Mouse (Mus musculus) G1E-ER4 (cell line): ENCODE data around the gene Cbx7. TPM values are rescaled to one million over a fixed set of nuclear protein-coding genes. Genes with fewer than 3 reads are reported as not detected.

ENCODE experiments used
- GATA1 ChIP-seq: IDR thresholded peaks from one replicate; pipeline ENCODE4 v1.8.0; 2012; ENCODE audit warnings: low read length, inconsistent platforms
- polyA plus RNA-seq: library from polyadenylated mRNA; stranded (reverse); fragments of >175 nt; gene quantifications from 2 replicates; pipeline ENCODE4 v1.2.3, GENCODE M21; 2012

Cbx7 gene
- polyA plus RNA-seq, 1 experiment: 9.6 TPM

GRCm38 (mm10) chr15:80009421-80010181 lies 38.7 kb upstream of the Cbx7 start:
- TF ChIP-seq GATA1: no peak

- no peak for TF ChIP-seq GATA1
Measured at GRCm38 (mm10) chr15:80008461-80008860, 37.5 kb upstream of the Cbx7 start.

GRCm38 (mm10) chr15:80006156-80006555 lies 35.2 kb upstream of the Cbx7 start:
- TF ChIP-seq GATA1: no peak

GRCm38 (mm10) chr15:80005436-80005835 lies 34.5 kb upstream of the Cbx7 start:
- TF ChIP-seq GATA1: no peak

- TF ChIP-seq GATA1: no peak
Measured at GRCm38 (mm10) chr15:80004644-80005340, 33.9 kb upstream of the Cbx7 start.

- no peak for TF ChIP-seq GATA1
Measured at GRCm38 (mm10) chr15:80003581-80003980, 32.7 kb upstream of the Cbx7 start.

GRCm38 (mm10) chr15:80001601-80002000 lies 30.7 kb upstream of the Cbx7 start:
- no peak for TF ChIP-seq GATA1

GRCm38 (mm10) chr15:80000694-80001093 lies 29.8 kb upstream of the Cbx7 start:
- no peak for TF ChIP-seq GATA1

GRCm38 (mm10) chr15:79997988-79998387 lies 27.1 kb upstream of the Cbx7 start:
- TF ChIP-seq GATA1: no peak

GRCm38 (mm10) chr15:79996781-79997180 lies 25.9 kb upstream of the Cbx7 start:
- TF ChIP-seq GATA1: no peak

- no peak for TF ChIP-seq GATA1
Measured at GRCm38 (mm10) chr15:79995552-79995951, 24.6 kb upstream of the Cbx7 start.

- no peak for TF ChIP-seq GATA1
Measured at GRCm38 (mm10) chr15:79994566-79994965, 23.6 kb upstream of the Cbx7 start.

GRCm38 (mm10) chr15:79986182-79986581 lies 15.3 kb upstream of the Cbx7 start:
- TF ChIP-seq GATA1: no peak

GRCm38 (mm10) chr15:79985471-79985870 lies 14.6 kb upstream of the Cbx7 start:
- TF ChIP-seq GATA1: no peak

GRCm38 (mm10) chr15:79984152-79984551 lies 13.2 kb upstream of the Cbx7 start:
- no peak for TF ChIP-seq GATA1

GRCm38 (mm10) chr15:79980716-79981115 lies 9.8 kb upstream of the Cbx7 start:
- no peak for TF ChIP-seq GATA1

GRCm38 (mm10) chr15:79972186-79972585 lies 1.3 kb upstream of the Cbx7 start:
- TF ChIP-seq GATA1: no peak

GRCm38 (mm10) chr15:79970491-79970890 lies 428 bp downstream of the Cbx7 start:
- no peak for TF ChIP-seq GATA1
